Mouse (Mus musculus) stomach, postnatal 0 days (tissue): ENCODE data around the gene Zfp988. TPM values are rescaled to one million over a fixed set of nuclear protein-coding genes. Genes with fewer than 3 reads are reported as not detected.
"Not testable (repeated sequence)": the region's sequence is repeated elsewhere in the genome, so short reads cannot be mapped to it uniquely, and the experiment has no call there.

Source experiments
- ATAC-seq: fragments of 200-750 bp; cut with Nextera tagmentation; 2 replicates; pipeline ENCODE4 v1.8.0; 2017; ENCODE audit not compliant: low FRiP score, low TSS enrichment
- DNase-seq: peaks from one replicate; pipeline ENCODE4 v3.0.0-alpha.2; 2016; ENCODE audit warnings: low spot score
- H3K27ac ChIP-seq: fragments of 300-500 bp; sonication (generic); replicated peaks from 2 replicates; pipeline ENCODE4 v1.5.1; 2014; ENCODE audit warnings: mild to moderate bottlenecking, control low read depth
- H3K27me3 ChIP-seq: fragments of 300-500 bp; sonication (generic); 2 replicates; pipeline ENCODE4 v1.6.1; 2014; ENCODE audit warnings: low read length; ENCODE audit not compliant: control insufficient read depth, insufficient read depth
- H3K36me3 ChIP-seq: fragments of 300-500 bp; sonication (generic); 2 replicates; pipeline ENCODE4 v1.6.1; 2014; ENCODE audit warnings: low read length, mixed read lengths; ENCODE audit not compliant: control insufficient read depth, insufficient read depth
- H3K4me1 ChIP-seq: fragments of 300-500 bp; sonication (generic); replicated peaks from 2 replicates; pipeline ENCODE4 v1.6.1; 2014; ENCODE audit warnings: antibody characterized with exemption; ENCODE audit not compliant: control insufficient read depth, insufficient read depth
- H3K4me2 ChIP-seq: fragments of 300-500 bp; sonication (generic); replicated peaks from 2 replicates; pipeline ENCODE4 v1.6.1; 2014; ENCODE audit warnings: low read depth, mild to moderate bottlenecking, control low read depth, moderate library complexity
- H3K4me3 ChIP-seq: fragments of 300-500 bp; sonication (generic); 2 replicates; pipeline ENCODE4 v1.5.1; 2014; ENCODE audit warnings: low read depth, low read length, control low read depth
- H3K9ac ChIP-seq: fragments of 300-500 bp; sonication (generic); 2 replicates; pipeline ENCODE4 v1.6.1; 2014; ENCODE audit warnings: mild to moderate bottlenecking, low read length, control low read depth, mixed read lengths
- H3K9me3 ChIP-seq: fragments of 300-500 bp; sonication (generic); 2 replicates; pipeline ENCODE4 v1.6.1; 2016; ENCODE audit warnings: low read length; ENCODE audit not compliant: control insufficient read depth
- WGBS: fragments of 180-500 bp; shearing (Covaris S2); extraction: QIAGEN DNeasy Blood & Tissue Kit; methylation state at CpG from one replicate; pipeline ENCODE4 v1.1.7; 2014; 5-methylcytosine and 5-hydroxymethylcytosine counted together
- polyA plus RNA-seq: library from polyadenylated mRNA; unstranded; fragments of >200 nt; fragmentation: Nextera tagmentation; extraction: Ambion mirVana; gene quantifications from 2 replicates; pipeline ENCODE4 v1.2.1, GENCODE M21; 2015

Zfp988 gene
- polyA plus RNA-seq, 1 experiment from 2014 or later = 0.16 TPM

DNA sequence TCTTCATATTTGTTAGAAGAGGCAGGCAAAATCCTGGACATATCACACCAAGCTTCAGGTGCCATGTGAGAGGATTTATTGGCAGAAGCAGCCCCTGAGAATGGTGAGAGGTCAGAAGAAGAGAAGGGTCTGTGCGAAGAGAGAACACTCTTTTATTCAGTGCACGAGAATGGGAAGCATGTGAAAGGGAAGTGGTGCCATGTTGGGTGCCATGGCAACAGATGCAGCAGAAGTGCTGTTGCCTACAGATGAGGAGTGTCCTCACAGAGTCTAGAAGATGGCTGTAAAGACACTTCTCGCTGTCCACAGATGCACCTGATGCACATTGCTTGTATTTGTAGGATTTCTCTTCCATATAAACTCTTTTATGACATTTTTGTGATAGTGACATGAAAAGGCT is 6.9 kb upstream of the Zfp988 start:
- not testable (repeated sequence) for DNase-seq, ATAC-seq, H3K36me3 ChIP-seq, H3K9me3 ChIP-seq, H3K27ac ChIP-seq, H3K4me3 ChIP-seq, H3K4me1 ChIP-seq, H3K9ac ChIP-seq, H3K4me2 ChIP-seq, H3K27me3 ChIP-seq
- 64% methylated on average over 3 of the region's 3 CpGs for WGBS

DNA sequence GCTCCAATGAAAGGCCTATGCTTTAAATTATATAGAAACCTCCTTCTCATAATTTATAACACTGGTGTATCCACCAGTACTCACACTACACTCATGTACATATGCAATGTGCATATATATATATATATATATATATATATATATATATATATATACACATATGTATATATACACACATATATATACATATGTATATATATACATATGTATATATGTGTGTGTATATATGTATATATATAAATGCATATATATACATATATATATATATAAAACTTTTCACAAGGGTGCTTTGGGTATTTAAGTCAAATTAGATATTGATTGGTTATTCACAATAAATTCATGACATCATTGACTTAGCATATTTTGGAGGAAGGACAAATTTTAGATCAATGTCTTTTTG is 3.1 kb upstream of the Zfp988 start:
- H3K4me3 ChIP-seq, ATAC-seq, H3K27me3 ChIP-seq, H3K9ac ChIP-seq, H3K9me3 ChIP-seq, DNase-seq, H3K27ac ChIP-seq, H3K4me1 ChIP-seq, H3K4me2 ChIP-seq, H3K36me3 ChIP-seq: not testable (repeated sequence)

DNA sequence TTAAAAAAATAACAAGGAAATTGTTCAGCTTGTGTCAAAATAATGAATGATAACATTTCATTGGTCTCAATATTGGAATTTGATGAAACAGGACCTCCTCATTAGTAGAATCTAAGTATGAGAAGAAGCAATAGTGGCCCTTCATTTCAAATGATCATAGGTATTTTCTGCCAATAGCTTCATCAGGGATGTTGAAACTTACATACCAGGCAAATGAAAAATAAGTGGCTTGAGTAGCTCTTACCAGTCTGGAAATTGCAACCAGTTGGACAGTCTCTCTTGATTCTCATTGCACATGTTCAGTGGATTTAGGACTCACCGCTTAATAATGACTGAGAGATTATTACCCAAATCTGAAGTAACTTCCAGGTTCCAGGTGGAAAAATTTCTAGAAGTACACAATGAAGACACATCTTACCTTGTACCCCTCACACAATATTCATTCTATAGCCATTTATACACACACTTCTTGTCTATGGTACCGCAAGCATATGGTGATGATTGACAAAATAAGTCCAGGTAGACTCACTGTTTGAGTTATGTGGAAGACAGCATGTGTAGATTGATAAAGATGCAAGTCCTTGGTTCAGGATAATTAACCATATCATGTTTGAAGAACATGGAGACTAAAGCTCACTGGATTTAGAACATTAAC is 29.7 kb downstream of the Zfp988 start:
- ATAC-seq = peak; percentile 70
- not testable (repeated sequence) for H3K9ac ChIP-seq, H3K4me3 ChIP-seq, H3K4me2 ChIP-seq, H3K27ac ChIP-seq, H3K4me1 ChIP-seq, H3K27me3 ChIP-seq, H3K36me3 ChIP-seq, DNase-seq
- 88% methylated on average over 2 of the region's 2 CpGs for WGBS
- peaks cover 32% of the 10 kb centered on the region for H3K9me3 ChIP-seq

DNA sequence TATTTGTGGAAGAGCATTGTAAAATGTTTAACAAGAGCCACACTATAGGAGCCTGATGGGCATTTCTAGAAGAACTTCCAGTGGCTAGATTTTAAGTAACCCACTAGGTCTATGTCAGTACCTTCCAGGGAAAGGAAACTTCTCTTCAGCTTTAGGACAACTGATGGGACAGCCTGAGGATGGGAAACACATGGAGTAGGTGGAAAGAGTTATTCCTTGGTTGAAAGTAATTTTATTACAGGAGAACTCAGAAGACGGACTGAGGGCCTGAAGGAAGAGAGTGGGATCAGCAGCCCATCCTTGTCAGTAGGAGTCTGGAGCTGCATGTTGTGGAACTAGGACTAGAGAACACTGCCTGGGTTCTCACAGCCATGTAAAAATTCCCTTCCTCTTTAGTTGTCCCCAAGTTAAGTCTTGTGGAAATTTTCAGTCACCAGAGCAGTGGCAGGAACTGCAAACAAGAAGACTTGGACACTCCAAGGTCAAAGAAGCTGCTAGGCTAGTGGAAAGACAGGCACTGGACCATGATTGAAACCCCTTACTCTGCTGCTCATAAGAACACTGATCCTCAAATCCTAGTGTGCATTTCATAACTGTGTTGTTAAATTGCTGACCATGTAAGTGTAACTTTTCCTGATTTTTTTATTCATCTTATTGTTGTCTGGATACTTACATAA is 30.4 kb downstream of the Zfp988 start:
- WGBS = 38% methylated on average over 1 of the region's 1 CpGs
- peak; percentile 58 for ATAC-seq
- H3K9me3 ChIP-seq = peaks cover 32% of the 10 kb centered on the region

DNA sequence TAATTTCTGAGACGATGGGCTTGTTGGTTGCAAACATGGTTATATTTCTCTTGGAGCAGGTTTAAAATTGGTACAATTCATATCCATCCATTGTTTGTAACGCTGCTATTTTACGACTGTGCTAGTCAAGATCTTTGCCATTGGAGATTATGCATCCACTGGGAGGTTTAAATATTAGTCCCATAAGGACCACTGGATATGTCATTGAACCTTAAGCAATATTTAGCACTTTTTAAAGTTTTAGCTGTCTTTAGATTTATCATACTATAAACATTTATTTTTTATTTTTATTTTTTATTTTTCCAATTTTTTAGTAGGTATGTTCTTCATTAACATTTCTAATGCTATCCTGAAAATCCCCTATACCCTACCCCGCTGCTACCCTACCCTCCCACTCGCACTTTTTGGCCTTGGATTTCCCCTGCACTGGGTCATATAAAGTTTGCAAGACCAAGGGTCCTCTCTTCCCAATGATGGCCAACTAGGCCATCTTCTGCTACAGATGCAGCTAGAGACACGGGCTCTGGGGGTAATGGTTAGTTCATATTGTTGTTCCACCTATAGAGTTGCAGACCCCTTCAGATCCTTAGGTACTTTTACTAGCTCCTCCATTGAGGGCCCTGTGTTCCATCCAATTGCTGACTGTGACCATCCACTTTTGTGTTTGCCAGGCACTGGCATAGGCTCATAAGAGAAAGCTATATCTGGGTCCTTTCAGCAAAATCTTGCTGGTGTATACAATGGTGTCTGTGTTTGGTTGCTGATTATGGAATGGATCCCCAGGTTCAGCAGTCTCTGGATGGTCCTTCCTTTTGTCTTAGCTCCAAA is 31.1 kb downstream of the Zfp988 start:
- 64% methylated on average over 6 of the region's 6 CpGs for WGBS
- DNase-seq = peak; percentile 16
- not testable (repeated sequence) for H3K9ac ChIP-seq

More for the DNA sequence above, 30.4 kb downstream of the Zfp988 start:
- not testable (repeated sequence) for H3K4me3 ChIP-seq, H3K9ac ChIP-seq, DNase-seq, H3K4me2 ChIP-seq, H3K36me3 ChIP-seq, H3K27me3 ChIP-seq, H3K4me1 ChIP-seq, H3K27ac ChIP-seq

DNA sequence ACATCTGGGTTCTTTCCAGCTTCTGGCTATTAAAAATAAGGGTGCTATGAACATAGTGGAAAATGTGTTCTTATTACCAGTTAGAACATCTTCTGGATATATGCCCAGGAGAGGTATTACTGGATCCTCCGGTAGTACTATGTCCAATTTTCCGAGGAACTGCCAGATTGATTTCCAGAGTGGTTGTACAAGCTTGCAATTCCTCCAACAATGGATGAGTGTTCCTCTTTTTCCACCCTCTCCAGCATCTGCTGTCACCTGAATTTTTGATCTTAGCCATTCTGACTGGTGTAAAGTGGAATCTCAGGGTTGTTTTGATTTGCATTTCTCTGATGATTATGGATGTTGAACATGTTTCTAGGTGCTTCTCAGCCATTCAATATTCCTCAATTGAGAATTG is 32.0 kb downstream of the Zfp988 start:
- not testable (repeated sequence) for H3K9ac ChIP-seq, H3K4me1 ChIP-seq, H3K36me3 ChIP-seq, H3K27ac ChIP-seq, DNase-seq, ATAC-seq, H3K4me2 ChIP-seq, H3K27me3 ChIP-seq, H3K4me3 ChIP-seq
- 87% methylated on average over 2 of the region's 2 CpGs for WGBS
- peaks cover 32% of the 10 kb centered on the region for H3K9me3 ChIP-seq

More for the DNA sequence above, 31.1 kb downstream of the Zfp988 start:
- not testable (repeated sequence) for H3K36me3 ChIP-seq, H3K4me3 ChIP-seq, H3K27me3 ChIP-seq, H3K4me2 ChIP-seq, H3K27ac ChIP-seq, H3K4me1 ChIP-seq
- ATAC-seq = peak; percentile 65
- peaks cover 32% of the 10 kb centered on the region for H3K9me3 ChIP-seq
